17 mouse cellular contexts compared by ENCODE assay signal in genomic region chr10:118227629-118228028, GRCm38 (mm10). TPM values are rescaled to one million over a fixed set of nuclear protein-coding genes. Genes with fewer than 3 reads are reported as not detected.
A peak's percentile ranks its signal among the peaks of the same experiment; 100 is the strongest.
ATAC-seq lines count a peak whose summit lies in the region.
"Had no signal": no experiment of that assay in that cellular context is flagged by ENCODE, and none has a peak within 500 bp of the region (broad histone marks: within the 10 kb centered on the region; RNA-seq: fewer than 3 reads in every experiment).

No protein-coding gene starts in this region.

- ATAC-seq in common myeloid progenitor, adult 5-6 weeks (replicated peaks; ENCODE audit: low read depth, poor library complexity, severe bottlenecking), result peak; percentile 44
- peak; percentile 84 for ATAC-seq in granulocyte monocyte progenitor cell, adult 5-6 weeks (replicated peaks; ENCODE audit: poor library complexity, severe bottlenecking)
- peak; percentile 68 for ATAC-seq in megakaryocyte, adult 5-6 weeks (ENCODE audit: poor library complexity, severe bottlenecking)
- peak; percentile 82 for ATAC-seq in megakaryocyte progenitor cell, adult 5-6 weeks (replicated peaks; ENCODE audit: poor library complexity)
- peak; percentile 76 for ATAC-seq in monocyte, adult 5-6 weeks (replicated peaks; ENCODE audit: insufficient number of reproducible peaks, low FRiP score, low TSS enrichment, poor library complexity, severe bottlenecking)

RNA-seq across cellular contexts. Expression of gene Gm32717, which starts 13.0 kb away (rescaled TPM):
- 0.10 and 0.18 TPM in 2 replicates for total RNA-seq in common myeloid progenitor, adult 5-6 weeks (2017)
- not detected in 2 replicates for total RNA-seq in granulocyte monocyte progenitor cell, adult 5-6 weeks (2014; fragmentation: Nextera tagmentation)
- 0.09 and 0.31 TPM in 2 replicates for total RNA-seq in granulocyte monocyte progenitor cell, adult 5-6 weeks (2017)
- not detected in 2 replicates for total RNA-seq in megakaryocyte, adult 5-6 weeks (2015)
- 0.08 and 0.11 TPM in 2 replicates for total RNA-seq in megakaryocyte, adult 5-6 weeks (2017)
- 0.05 TPM in 1 of 2 replicates, not detected in the other for total RNA-seq in megakaryocyte progenitor cell, adult 5-6 weeks (2015)
- 0.08 and 0.14 TPM in 2 replicates for total RNA-seq in megakaryocyte progenitor cell, adult 5-6 weeks (2017)
- total RNA-seq in monocyte, adult 5-6 weeks (2017), result not detected in 3 replicates
- total RNA-seq: G1E had no signal

RNA-seq across cellular contexts. Expression of gene Il22, which starts 22.9 kb away (rescaled TPM):
- not detected in 2 replicates for total RNA-seq in common myeloid progenitor, adult 5-6 weeks (2017)
- total RNA-seq in granulocyte monocyte progenitor cell, adult 5-6 weeks (2014; fragmentation: Nextera tagmentation), result not detected in 2 replicates
- total RNA-seq in granulocyte monocyte progenitor cell, adult 5-6 weeks (2017), result not detected in 2 replicates
- not detected in 2 replicates for total RNA-seq in megakaryocyte, adult 5-6 weeks (2015)
- total RNA-seq in megakaryocyte, adult 5-6 weeks (2017), result not detected in 2 replicates
- not detected in 2 replicates for total RNA-seq in megakaryocyte progenitor cell, adult 5-6 weeks (2015)
- total RNA-seq in megakaryocyte progenitor cell, adult 5-6 weeks (2017), result not detected in 2 replicates
- total RNA-seq in monocyte, adult 5-6 weeks (2017), result not detected in 3 replicates
- total RNA-seq: adrenal gland, adult 18-20 months; adrenal gland, adult 2 months; adrenal gland, adult 8-10 months; adrenal gland, postnatal 10 days; adrenal gland, postnatal 14 days; adrenal gland, postnatal 25 days; adrenal gland, postnatal 36 days; adrenal gland, postnatal 4 days; CH12.LX; ES-E14; G1E; MEL had no signal

RNA-seq across cellular contexts. Expression of gene Gm32802, which starts 30.9 kb away (rescaled TPM):
- 0.10 and 0.18 TPM in 2 replicates for total RNA-seq in common myeloid progenitor, adult 5-6 weeks (2017)
- total RNA-seq in granulocyte monocyte progenitor cell, adult 5-6 weeks (2014; fragmentation: Nextera tagmentation), result not detected in 2 replicates
- total RNA-seq in granulocyte monocyte progenitor cell, adult 5-6 weeks (2017), result 0.09 and 0.31 TPM in 2 replicates
- total RNA-seq in megakaryocyte, adult 5-6 weeks (2015), result not detected in 2 replicates
- total RNA-seq in megakaryocyte, adult 5-6 weeks (2017), result 0.08 and 0.11 TPM in 2 replicates
- total RNA-seq in megakaryocyte progenitor cell, adult 5-6 weeks (2015), result 0.05 TPM in 1 of 2 replicates, not detected in the other
- 0.08 and 0.14 TPM in 2 replicates for total RNA-seq in megakaryocyte progenitor cell, adult 5-6 weeks (2017)
- total RNA-seq in monocyte, adult 5-6 weeks (2017), result not detected in 3 replicates
- total RNA-seq: G1E had no signal

Comparison
In these comparisons a context has a peak if more than half of its experiments do, and no peak if none do; other contexts are left out.
1. Peak in every context shown above with its lines: ATAC-seq.